Mouse (Mus musculus) embryo, embryonic 9.5 days (tissue): ENCODE measurements around the gene Rcan2.
A peak's percentile ranks its signal among the peaks of the same experiment; 100 is the strongest.
"Not testable (repeated sequence)": the region's sequence is repeated elsewhere in the genome, so short reads cannot be mapped to it uniquely, and the experiment has no call there.

ENCODE experiments used
- DNase-seq: peaks from one replicate; pipeline ENCODE4 v3.0.0-alpha.2; 2017; ENCODE audit errors: extremely low spot score

Gene Rcan2

GRCm38 (mm10) chr17:43825411-43825785, 24.2 kb downstream of the Rcan2 start:
- not testable (repeated sequence) for DNase-seq

GRCm38 (mm10) chr17:43827261-43827660, 26.1 kb downstream of the Rcan2 start:
- no peak for DNase-seq

GRCm38 (mm10) chr17:43832401-43833124, 31.4 kb downstream of the Rcan2 start:
- no peak for DNase-seq

- DNase-seq, result no peak
Measured at GRCm38 (mm10) chr17:43840208-43840607, 39.1 kb downstream of the Rcan2 start.

- no peak for DNase-seq
Measured at GRCm38 (mm10) chr17:43846714-43847113, 45.6 kb downstream of the Rcan2 start.

GRCm38 (mm10) chr17:43848903-43849302, 47.8 kb downstream of the Rcan2 start:
- no peak for DNase-seq

GRCm38 (mm10) chr17:43855132-43855531, 54.0 kb downstream of the Rcan2 start:
- DNase-seq, result no peak

- no peak for DNase-seq
Measured at GRCm38 (mm10) chr17:43856081-43856480, 54.9 kb downstream of the Rcan2 start.

GRCm38 (mm10) chr17:43868808-43869207, 67.7 kb downstream of the Rcan2 start:
- DNase-seq, result no peak

GRCm38 (mm10) chr17:43869677-43870076, 68.5 kb downstream of the Rcan2 start:
- peak; percentile 67 for DNase-seq

- DNase-seq, result no peak
Measured at GRCm38 (mm10) chr17:43874417-43874816, 73.3 kb downstream of the Rcan2 start.

GRCm38 (mm10) chr17:43877425-43877824, 76.3 kb downstream of the Rcan2 start:
- no peak for DNase-seq

- peak; percentile 10 for DNase-seq
Measured at GRCm38 (mm10) chr17:43883016-43883415, 81.9 kb downstream of the Rcan2 start.

GRCm38 (mm10) chr17:43886262-43886661, 85.1 kb downstream of the Rcan2 start:
- DNase-seq, result no peak

- DNase-seq, result no peak
Measured at GRCm38 (mm10) chr17:43887931-43888330, 86.8 kb downstream of the Rcan2 start.

GRCm38 (mm10) chr17:43897346-43897745, 96.2 kb downstream of the Rcan2 start:
- no peak for DNase-seq

GRCm38 (mm10) chr17:43899405-43900092, 98.4 kb downstream of the Rcan2 start:
- no peak for DNase-seq

GRCm38 (mm10) chr17:43900133-43900532, 99.0 kb downstream of the Rcan2 start:
- no peak for DNase-seq

GRCm38 (mm10) chr17:43901474-43901873, 100.3 kb downstream of the Rcan2 start:
- no peak for DNase-seq

GRCm38 (mm10) chr17:43903807-43904771, 102.9 kb downstream of the Rcan2 start:
- no peak for DNase-seq

- DNase-seq, result no peak
Measured at GRCm38 (mm10) chr17:43904896-43905295, 103.7 kb downstream of the Rcan2 start.

- no peak for DNase-seq
Measured at GRCm38 (mm10) chr17:43906728-43907127, 105.6 kb downstream of the Rcan2 start.
